Mouse (Mus musculus) lung, postnatal 0 days (tissue): ENCODE measurements around the gene Gpha2.

Source experiments
- CTCF ChIP-seq: IDR thresholded peaks from 2 replicates; pipeline ENCODE4 v1.5.1; 2016; ENCODE audit warnings: antibody characterized with exemption, mild to moderate bottlenecking
- EP300 ChIP-seq: IDR thresholded peaks from 2 replicates; pipeline ENCODE4 v1.6.1; 2016; ENCODE audit warnings: antibody characterized with exemption, mild to moderate bottlenecking, control low read depth

GRCm38 (mm10) chr19:6178775-6179174 lies 47.4 kb upstream of the Gpha2 start:
- no peak for TF ChIP-seq CTCF
- no peak for TF ChIP-seq EP300
